Mouse (Mus musculus) stomach, embryonic 14.5 days (tissue): Measurements from ENCODE around the gene Slc7a11. TPM values are rescaled to one million over a fixed set of nuclear protein-coding genes. Genes with fewer than 3 reads are reported as not detected.

Experiments
- ATAC-seq: fragments of 200-750 bp; cut with Nextera tagmentation; 2 replicates; pipeline ENCODE4 v1.8.0; 2017; ENCODE audit warnings: low read depth, moderate TSS enrichment; ENCODE audit not compliant: insufficient number of reproducible peaks, insufficient read depth, low FRiP score
- H3K27ac ChIP-seq: fragments of 300-500 bp; sonication (generic); 2 replicates; pipeline ENCODE4 v1.5.1; 2014; ENCODE audit warnings: mild to moderate bottlenecking, low read length, moderate library complexity, mixed read lengths
- H3K27me3 ChIP-seq: fragments of 300-500 bp; sonication (generic); 2 replicates; pipeline ENCODE4 v1.6.1; 2014; ENCODE audit warnings: low read length, control low read depth, mixed read lengths; ENCODE audit not compliant: control insufficient read depth, insufficient read depth
- H3K36me3 ChIP-seq: fragments of 300-500 bp; sonication (generic); 2 replicates; pipeline ENCODE4 v1.6.1; 2014; ENCODE audit warnings: mild to moderate bottlenecking, control low read depth, low read length, moderate library complexity, mixed read lengths; ENCODE audit not compliant: control insufficient read depth, insufficient read depth
- H3K4me1 ChIP-seq: fragments of 300-500 bp; sonication (generic); 2 replicates; pipeline ENCODE4 v1.6.1; 2014; ENCODE audit warnings: low read length, control low read depth, mixed read lengths; ENCODE audit not compliant: control insufficient read depth, insufficient read depth
- H3K4me2 ChIP-seq: fragments of 300-500 bp; sonication (generic); replicated peaks from 2 replicates; pipeline ENCODE4 v1.6.1; 2014; ENCODE audit warnings: low read depth, low read length, control low read depth
- H3K4me3 ChIP-seq: fragments of 300-500 bp; sonication (generic); 2 replicates; pipeline ENCODE4 v1.5.1; 2014; ENCODE audit warnings: low read depth, low read length, control low read depth
- H3K9ac ChIP-seq: fragments of 300-500 bp; sonication (generic); replicated peaks from 2 replicates; pipeline ENCODE4 v1.6.1; 2014; ENCODE audit warnings: low read depth, mild to moderate bottlenecking, control low read depth, low read length, moderate library complexity, mixed read lengths
- H3K9me3 ChIP-seq: fragments of 300-500 bp; sonication (generic); 2 replicates; pipeline ENCODE4 v1.6.1; 2016; ENCODE audit warnings: low read depth, low read length, control low read depth; ENCODE audit not compliant: control insufficient read depth
- WGBS: fragments of 180-500 bp; shearing (Covaris S2); extraction: QIAGEN DNeasy Blood & Tissue Kit; methylation state at CpG from one replicate; pipeline ENCODE4 v1.1.7; 2014; 5-methylcytosine and 5-hydroxymethylcytosine counted together
- polyA plus RNA-seq: library from polyadenylated mRNA; unstranded; fragments of >200 nt; fragmentation: Nextera tagmentation; extraction: Ambion mirVana; gene quantifications from 2 replicates; pipeline ENCODE4 v1.2.1, GENCODE M21; 2014

Slc7a11 gene
- 0.29 and 0.32 TPM in 2 replicates for polyA plus RNA-seq

DNA sequence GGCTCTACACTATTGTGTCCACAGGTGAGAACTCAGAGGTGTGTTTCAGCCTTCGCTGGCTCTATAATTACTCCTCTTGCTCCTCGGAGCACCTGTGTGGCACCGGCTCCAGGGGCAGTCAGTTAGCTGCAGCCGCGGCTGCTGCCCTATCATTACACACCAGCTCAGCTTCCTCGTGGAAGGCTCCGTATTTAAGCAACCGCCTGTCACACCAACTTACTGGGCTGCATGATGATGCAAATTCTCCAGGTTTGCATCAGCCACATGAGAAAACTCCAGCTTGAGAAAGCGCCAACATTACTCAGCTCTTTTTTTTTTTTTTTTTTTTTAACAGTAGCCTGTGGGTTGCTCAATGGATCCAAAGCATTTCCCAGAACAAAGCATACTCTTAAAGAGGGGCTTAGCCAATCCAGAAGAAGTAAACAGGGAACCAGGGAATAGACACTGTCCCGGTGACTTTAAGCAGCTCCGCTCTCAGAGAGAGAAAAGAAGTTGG, at the start of gene Slc7a11:
Gene Slc7a11 (minus strand): TSS at position 194 of the 496 bp plus-strand sequence.
- H3K9ac ChIP-seq: no peak within 1 kb of the TSS
- peak; percentile 66; the same call in 1 of the 2 replicates for ATAC-seq
- no peaks in the 10 kb centered on the region for H3K27me3 ChIP-seq
- H3K4me2 ChIP-seq: peak within 1 kb of the TSS; percentile 40
- 4% methylated on average over 11 of the region's 11 CpGs for WGBS
- no peak within 1 kb of the TSS for H3K27ac ChIP-seq
- peak within 1 kb of the TSS; percentile 31 for H3K4me3 ChIP-seq
- H3K4me1 ChIP-seq: no peaks in the 10 kb centered on the region
- no peaks in the 10 kb centered on the region for H3K9me3 ChIP-seq
- no peaks in the 10 kb centered on the region for H3K36me3 ChIP-seq

DNA sequence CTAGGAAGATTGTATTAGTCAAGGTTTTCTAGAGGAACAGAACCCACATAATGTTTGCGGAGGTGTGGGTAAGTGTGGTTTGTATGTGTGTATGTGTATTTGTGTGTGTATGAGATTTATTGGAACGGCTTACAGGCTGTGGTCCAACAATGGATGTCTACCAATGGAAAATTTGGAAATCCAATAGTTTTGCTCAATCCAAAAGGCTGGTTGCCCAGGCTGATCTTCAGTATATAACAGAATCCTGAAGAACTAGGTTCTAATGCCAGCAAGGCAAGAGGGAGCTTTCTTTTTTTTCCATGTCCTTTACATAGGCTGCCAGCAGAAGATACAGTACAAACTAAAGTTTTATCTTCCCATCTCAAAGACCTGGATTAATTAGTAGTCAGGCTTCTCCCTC, 48.3 kb upstream of the Slc7a11 start:
- Histone ChIP-seq H3K4me1 (no peaks in the 10 kb centered on the region), H3K9ac (no peak overlapping the region), H3K36me3 (no peaks in the 10 kb centered on the region), H3K27ac (no peak overlapping the region), H3K4me2 (no peak overlapping the region), H3K4me3 (no peak overlapping the region), H3K9me3 (no peaks in the 10 kb centered on the region), H3K27me3 (no peaks in the 10 kb centered on the region)
- no peak for ATAC-seq
- 99% methylated on average over 2 of the region's 2 CpGs for WGBS

DNA sequence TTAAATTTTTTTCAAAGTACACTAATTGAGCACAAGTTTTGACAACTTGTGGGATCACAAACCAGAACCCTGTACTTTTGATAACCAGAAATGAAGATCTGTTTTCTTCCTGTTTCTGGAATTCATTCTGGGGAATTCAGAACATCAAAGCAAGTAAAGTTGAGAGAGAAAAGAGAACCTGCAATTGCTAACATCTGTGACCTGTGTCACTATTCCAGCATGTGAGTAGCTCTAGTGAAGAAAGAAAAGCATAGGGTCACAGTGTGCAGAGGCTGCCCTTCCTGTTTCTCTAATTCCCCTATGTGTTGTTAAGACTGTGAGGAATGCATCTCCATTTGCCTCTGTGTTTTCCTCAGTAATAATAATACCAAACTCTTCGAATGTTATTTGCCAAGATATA, 40.7 kb upstream of the Slc7a11 start:
- H3K9me3 ChIP-seq: no peaks in the 10 kb centered on the region
- no peak overlapping the region for H3K9ac ChIP-seq
- no peaks in the 10 kb centered on the region for H3K27me3 ChIP-seq
- no peak overlapping the region for H3K4me3 ChIP-seq
- H3K27ac ChIP-seq: no peak overlapping the region
- no peak for ATAC-seq
- WGBS: 93% methylated on average over 1 of the region's 1 CpGs
- no peaks in the 10 kb centered on the region for H3K4me1 ChIP-seq
- no peaks in the 10 kb centered on the region for H3K36me3 ChIP-seq
- no peak overlapping the region for H3K4me2 ChIP-seq

DNA sequence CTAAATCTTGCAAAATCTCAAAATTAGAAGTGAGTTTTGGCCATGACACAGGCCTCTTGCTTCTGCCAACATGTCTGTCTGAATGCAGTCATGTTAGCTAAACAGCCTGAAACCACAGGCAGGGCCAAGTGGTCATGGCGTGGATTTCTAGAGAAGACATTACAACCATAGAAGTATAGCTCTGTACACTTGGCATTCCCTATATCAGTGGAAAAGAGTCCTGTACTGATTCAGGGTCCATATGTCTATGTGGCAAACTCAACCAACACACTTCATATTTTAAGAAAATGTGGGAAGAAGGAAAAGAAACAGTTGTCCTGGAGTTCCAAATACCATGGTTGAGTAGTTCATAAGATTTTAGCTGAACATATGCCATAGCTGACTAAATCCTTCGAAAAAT, 18.8 kb upstream of the Slc7a11 start:
- Histone ChIP-seq H3K27ac (no peak overlapping the region), H3K9ac (no peak overlapping the region), H3K27me3 (no peaks in the 10 kb centered on the region), H3K9me3 (no peaks in the 10 kb centered on the region), H3K36me3 (no peaks in the 10 kb centered on the region), H3K4me3 (no peak overlapping the region), H3K4me1 (no peaks in the 10 kb centered on the region), H3K4me2 (no peak overlapping the region)
- no peak for ATAC-seq
- WGBS: 88% methylated on average over 2 of the region's 2 CpGs

DNA sequence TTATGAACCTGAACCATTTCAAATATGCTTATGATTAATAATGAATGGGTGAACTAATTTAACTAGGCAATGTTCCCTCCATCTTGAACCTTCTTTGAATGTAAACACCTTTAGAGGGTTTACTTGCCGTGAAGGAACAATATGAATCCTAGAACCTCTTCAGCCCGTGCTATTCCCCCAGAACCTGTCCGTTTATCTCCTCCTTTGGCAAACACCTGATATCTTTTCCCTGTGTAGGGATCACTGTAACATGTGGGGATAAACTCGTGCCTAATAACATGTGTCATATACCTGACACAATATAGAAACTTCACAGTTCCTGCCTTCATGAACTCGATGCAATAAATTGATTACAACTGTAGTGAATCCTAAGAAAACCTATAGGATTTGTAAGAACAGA, 13.7 kb upstream of the Slc7a11 start:
- Histone ChIP-seq H3K4me1 (no peaks in the 10 kb centered on the region), H3K4me3 (no peak overlapping the region), H3K4me2 (no peak overlapping the region), H3K36me3 (no peaks in the 10 kb centered on the region), H3K27me3 (no peaks in the 10 kb centered on the region), H3K9ac (no peak overlapping the region), H3K9me3 (no peaks in the 10 kb centered on the region), H3K27ac (no peak overlapping the region)
- ATAC-seq: no peak
- WGBS: 74% methylated on average over 5 of the region's 5 CpGs

DNA sequence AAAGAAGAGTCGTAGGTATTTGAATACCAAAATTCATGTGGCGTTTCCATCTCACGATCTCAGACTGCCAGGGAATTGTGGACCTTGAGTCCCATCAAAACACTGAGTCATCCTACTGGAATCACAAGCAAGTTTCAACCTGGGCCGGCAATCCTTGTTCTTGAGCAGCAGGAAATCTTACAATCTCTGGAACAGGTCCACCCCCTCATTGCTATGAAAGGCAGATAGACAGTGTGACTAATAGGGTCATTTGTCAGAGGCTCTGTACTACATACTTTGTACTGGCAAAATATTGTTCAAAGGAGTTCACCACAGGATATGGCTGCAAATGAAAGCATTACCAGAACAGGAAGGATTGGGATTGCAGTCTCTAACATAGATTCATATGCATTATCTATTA, 13.2 kb upstream of the Slc7a11 start:
- Histone ChIP-seq H3K4me1 (no peaks in the 10 kb centered on the region), H3K36me3 (no peaks in the 10 kb centered on the region), H3K4me3 (no peak overlapping the region), H3K27me3 (no peaks in the 10 kb centered on the region), H3K9me3 (no peaks in the 10 kb centered on the region), H3K4me2 (no peak overlapping the region), H3K9ac (no peak overlapping the region), H3K27ac (no peak overlapping the region)
- ATAC-seq: no peak
- 71% methylated on average over 4 of the region's 4 CpGs for whole genome bisulfite sequencing

DNA sequence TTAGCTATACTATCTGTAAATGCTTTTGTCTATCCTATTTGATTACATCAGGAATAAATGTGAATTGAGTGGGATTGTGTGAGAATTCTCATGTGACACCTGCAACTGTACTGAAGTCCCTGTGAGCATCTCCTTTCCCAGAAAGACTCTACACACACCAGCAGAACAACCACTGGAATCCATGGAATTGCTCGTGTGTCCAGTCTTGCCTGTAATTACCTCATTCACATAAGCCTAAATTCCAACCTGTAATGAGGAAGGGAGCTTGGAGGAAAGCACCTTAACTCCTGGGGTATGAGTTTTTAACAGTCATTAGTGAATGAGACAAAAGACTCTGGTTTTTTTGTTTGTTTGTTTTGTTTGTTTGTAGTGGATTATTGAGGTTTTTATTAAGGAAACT, 12.6 kb upstream of the Slc7a11 start:
- WGBS: 71% methylated on average over 1 of the region's 1 CpGs
- Histone ChIP-seq H3K27me3 (no peaks in the 10 kb centered on the region), H3K4me2 (no peak overlapping the region), H3K4me3 (no peak overlapping the region), H3K9ac (no peak overlapping the region), H3K4me1 (no peaks in the 10 kb centered on the region), H3K36me3 (no peaks in the 10 kb centered on the region), H3K27ac (no peak overlapping the region), H3K9me3 (no peaks in the 10 kb centered on the region)
- no peak for ATAC-seq

DNA sequence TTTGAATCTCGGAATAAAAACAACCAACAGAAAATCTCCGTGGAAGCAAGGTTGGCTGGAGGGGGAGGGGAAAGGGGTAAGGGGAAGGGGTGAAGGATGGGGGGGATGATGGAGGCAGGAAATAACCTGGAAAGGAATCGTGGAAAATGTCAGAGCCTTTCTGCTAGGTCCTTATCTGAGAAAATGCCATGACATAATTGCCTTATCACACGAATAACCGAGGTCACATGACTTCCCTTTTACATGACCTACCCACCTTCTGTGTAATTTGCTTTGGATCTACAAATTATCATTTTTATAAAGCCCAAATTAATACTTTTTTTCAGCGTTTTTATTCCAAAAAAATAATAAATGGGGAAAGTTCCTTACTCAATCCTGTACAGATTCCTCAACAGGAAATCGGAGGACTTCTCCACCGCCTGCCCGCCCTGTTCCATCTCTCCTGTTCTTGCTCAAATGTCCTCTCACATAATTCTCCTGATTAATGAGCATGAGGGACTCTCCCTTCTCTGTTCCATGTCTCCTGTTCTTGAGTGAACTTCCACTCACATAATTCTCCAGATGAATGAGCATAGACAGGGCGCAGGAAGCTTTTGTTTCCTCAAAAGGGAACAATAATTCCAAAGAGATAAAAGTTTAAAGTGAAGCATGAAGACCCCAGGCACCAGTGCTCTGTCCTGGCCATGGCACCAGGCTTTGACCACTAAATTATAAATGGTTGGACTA, 1.8 kb upstream of the Slc7a11 start:
- Histone ChIP-seq H3K27me3 (no peaks in the 10 kb centered on the region), H3K4me3 (no peak overlapping the region), H3K9me3 (no peaks in the 10 kb centered on the region), H3K27ac (no peak overlapping the region), H3K4me2 (no peak overlapping the region), H3K9ac (no peak overlapping the region), H3K4me1 (no peaks in the 10 kb centered on the region), H3K36me3 (no peaks in the 10 kb centered on the region)
- WGBS: 47% methylated on average over 10 of the region's 10 CpGs
- ATAC-seq: no peak

DNA sequence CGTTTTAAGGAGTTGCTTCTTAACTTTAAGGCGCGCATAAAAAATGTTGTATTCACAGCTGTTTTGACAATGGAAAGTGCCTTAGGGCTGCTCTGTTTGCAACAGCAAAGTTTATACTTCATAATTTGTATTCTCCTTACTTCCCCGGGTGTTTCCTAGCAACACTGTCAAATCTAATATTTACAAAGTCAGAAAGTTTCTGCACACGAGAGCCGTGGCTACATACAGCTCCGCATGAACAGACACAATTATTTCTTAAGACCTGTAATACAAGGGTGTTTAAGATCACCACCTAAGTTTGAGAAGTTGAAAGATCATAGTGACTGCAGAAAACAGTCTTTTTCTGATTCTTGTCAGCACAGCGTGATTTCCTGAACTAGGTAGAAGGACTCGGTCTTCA, 528 bp upstream of the Slc7a11 start:
- Histone ChIP-seq H3K27me3 (no peaks in the 10 kb centered on the region), H3K4me3 (peak overlapping the region; percentile 31), H3K9ac (no peak overlapping the region), H3K27ac (no peak overlapping the region), H3K36me3 (no peaks in the 10 kb centered on the region), H3K9me3 (no peaks in the 10 kb centered on the region), H3K4me2 (peak overlapping the region; percentile 40), H3K4me1 (no peaks in the 10 kb centered on the region)
- 12% methylated on average over 9 of the region's 9 CpGs for WGBS
- no peak for ATAC-seq
